Mouse (Mus musculus): Measurements from ENCODE around the gene Ndufaf8. TPM values are rescaled to one million over a fixed set of nuclear protein-coding genes. Genes with fewer than 3 reads are reported as not detected.

The Ndufaf8 gene
- polyA plus RNA-seq, 1 experiment = 50.7 TPM

GRCm38 (mm10) chr11:120122126-120122525 lies 23.4 kb downstream of the Ndufaf8 start:
- 8% methylated on average over 12 of the region's 12 CpGs for WGBS
- Histone ChIP-seq H3K27me3 (ENCODE audit: control insufficient read depth, insufficient read depth, low read length) (no peaks in the 10 kb centered on the region), H3K27ac (ENCODE audit: insufficient read depth, low read length) (no peak overlapping the region), H3K4me1 (ENCODE audit: control insufficient read depth, insufficient read depth, low read length) (peaks cover 31% of the 10 kb centered on the region), H3K4me3 (replicated peaks; ENCODE audit: insufficient read depth, low read depth, low read length) (no peak overlapping the region)
- peak in 1 of 2 experiments; percentile 44 for DNase-seq
- TF ChIP-seq CTCF (IDR thresholded peaks at IDR 0.05; ENCODE audit: borderline replicate concordance, insufficient read depth, low read depth, low read length) (no peak), POLR2A (IDR thresholded peaks at IDR 0.05; ENCODE audit: borderline replicate concordance, insufficient read depth, low read length) (no peak)

DNA sequence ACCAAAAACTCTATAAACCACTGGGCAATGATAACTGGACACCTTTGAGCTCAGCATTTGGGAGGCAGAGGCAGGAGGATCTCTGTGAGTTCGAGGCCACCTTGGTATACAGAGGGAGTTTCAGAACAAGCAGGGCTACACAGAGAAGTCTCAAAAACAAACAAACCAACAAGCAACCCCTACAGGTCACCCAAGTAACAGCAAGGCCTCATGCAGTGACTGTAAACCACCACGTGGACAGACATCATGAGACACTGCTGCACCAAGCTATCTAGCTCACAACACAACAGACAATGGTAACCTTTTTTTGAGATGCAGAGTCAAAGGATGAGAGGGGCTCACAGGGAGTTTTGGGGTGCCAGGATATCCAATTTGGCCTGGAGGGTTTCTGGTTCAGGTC lies 28.1 kb downstream of the Ndufaf8 start:
- DNase-seq = no peak
- no peak for TF ChIP-seq CTCF (IDR thresholded peaks at IDR 0.05; ENCODE audit: borderline replicate concordance, insufficient read depth, low read depth, low read length)
- no peak for TF ChIP-seq POLR2A (IDR thresholded peaks at IDR 0.05; ENCODE audit: borderline replicate concordance, insufficient read depth, low read length)
- 84% methylated on average over 2 of the region's 2 CpGs for WGBS
- Histone ChIP-seq H3K4me1 (ENCODE audit: control insufficient read depth, insufficient read depth, low read length) (peaks cover 7% of the 10 kb centered on the region), H3K27me3 (ENCODE audit: control insufficient read depth, insufficient read depth, low read length) (no peaks in the 10 kb centered on the region), H3K27ac (ENCODE audit: insufficient read depth, low read length) (no peak overlapping the region), H3K4me3 (replicated peaks; ENCODE audit: insufficient read depth, low read depth, low read length) (no peak overlapping the region)

DNA sequence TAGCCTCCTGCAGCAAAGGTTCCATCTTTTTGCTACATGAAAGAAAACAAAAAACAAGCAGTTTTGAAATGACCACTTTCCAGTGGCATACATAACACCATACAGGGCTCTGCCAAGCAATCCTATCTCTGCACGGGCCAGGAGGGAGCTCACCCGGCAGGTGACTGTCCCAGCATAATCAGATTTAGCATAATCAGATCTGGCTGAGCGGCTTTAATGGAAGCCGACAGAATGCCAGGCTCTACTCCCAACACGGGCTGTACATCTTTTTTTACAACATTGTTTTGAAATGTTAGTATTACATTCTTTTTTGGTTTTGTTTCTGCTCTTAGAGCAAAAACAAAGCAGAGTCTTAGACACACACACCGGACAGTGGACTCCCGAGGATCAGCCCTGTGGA lies 30.6 kb downstream of the Ndufaf8 start:
- TF ChIP-seq POLR2A (IDR thresholded peaks at IDR 0.05; ENCODE audit: borderline replicate concordance, insufficient read depth, low read length) (no peak), CTCF (IDR thresholded peaks at IDR 0.05; ENCODE audit: borderline replicate concordance, insufficient read depth, low read depth, low read length) (no peak)
- Histone ChIP-seq H3K27ac (ENCODE audit: insufficient read depth, low read length) (no peak overlapping the region), H3K4me1 (ENCODE audit: control insufficient read depth, insufficient read depth, low read length) (no peaks in the 10 kb centered on the region), H3K27me3 (ENCODE audit: control insufficient read depth, insufficient read depth, low read length) (no peaks in the 10 kb centered on the region), H3K4me3 (replicated peaks; ENCODE audit: insufficient read depth, low read depth, low read length) (no peak overlapping the region)
- 60% methylated on average over 7 of the region's 7 CpGs for WGBS
- no peak for DNase-seq

DNA sequence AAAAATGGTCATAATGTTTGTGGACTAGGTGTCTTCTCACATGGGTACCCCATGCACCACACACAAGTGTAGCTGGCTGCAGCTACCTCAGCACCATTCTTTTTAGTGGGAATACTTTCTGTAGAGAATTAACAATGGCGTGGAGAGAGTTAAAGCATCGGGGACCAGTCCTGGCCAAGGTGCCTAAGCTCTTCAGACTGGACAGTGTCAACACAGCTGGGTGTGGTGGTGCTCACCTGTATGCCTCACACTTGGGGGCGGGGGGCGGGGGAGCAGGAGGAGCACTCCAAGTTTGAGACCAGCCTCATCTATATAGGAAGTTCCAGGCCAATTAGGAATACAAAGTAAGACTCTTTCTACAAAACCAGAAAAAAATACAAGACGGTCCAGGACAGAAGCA lies 35.4 kb downstream of the Ndufaf8 start:
- Histone ChIP-seq H3K27ac (ENCODE audit: insufficient read depth, low read length) (no peak overlapping the region), H3K4me3 (replicated peaks; ENCODE audit: insufficient read depth, low read depth, low read length) (no peak overlapping the region), H3K27me3 (ENCODE audit: control insufficient read depth, insufficient read depth, low read length) (no peaks in the 10 kb centered on the region), H3K4me1 (ENCODE audit: control insufficient read depth, insufficient read depth, low read length) (peaks cover 7% of the 10 kb centered on the region)
- WGBS = 96% methylated on average over 5 of the region's 5 CpGs
- DNase-seq = no peak
- TF ChIP-seq POLR2A (IDR thresholded peaks at IDR 0.05; ENCODE audit: borderline replicate concordance, insufficient read depth, low read length) = no peak
- TF ChIP-seq CTCF (IDR thresholded peaks at IDR 0.05; ENCODE audit: borderline replicate concordance, insufficient read depth, low read depth, low read length) = no peak

DNA sequence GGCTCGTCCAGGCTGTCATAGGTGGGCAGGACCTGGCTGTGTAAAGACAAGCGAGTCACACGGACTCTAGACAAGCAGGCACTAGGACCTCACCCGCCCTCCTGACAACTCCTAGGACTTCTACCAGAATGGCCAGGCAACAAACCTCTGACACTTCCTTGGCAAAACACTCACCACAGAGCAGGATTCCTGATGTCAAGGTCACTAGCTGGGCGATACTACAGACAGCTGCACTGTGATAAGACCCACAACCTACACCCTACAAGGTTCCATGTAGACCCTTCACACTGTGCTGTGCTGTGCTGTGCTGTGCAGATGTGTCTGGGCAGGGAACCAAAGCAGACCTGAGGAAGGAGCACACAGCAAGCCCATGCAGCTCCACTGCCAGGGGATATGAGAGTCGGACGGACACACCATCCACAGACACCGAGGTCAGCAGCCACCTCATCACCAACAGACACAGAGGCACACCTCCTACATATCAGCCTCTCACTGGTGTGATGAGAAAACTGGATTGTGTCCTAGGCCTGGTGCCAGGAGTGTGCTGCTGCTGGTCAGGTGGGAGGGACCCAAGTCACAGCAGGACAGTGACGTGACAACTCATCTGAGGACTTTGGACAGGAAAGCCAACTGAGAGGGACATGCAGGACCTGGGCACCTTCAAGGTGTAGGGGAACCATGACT lies 36.3 kb downstream of the Ndufaf8 start:
- no peak overlapping the region for H3K4me3 ChIP-seq (replicated peaks; ENCODE audit: insufficient read depth, low read depth, low read length)
- peaks cover 10% of the 10 kb centered on the region for H3K4me1 ChIP-seq (ENCODE audit: control insufficient read depth, insufficient read depth, low read length)
- WGBS = 87% methylated on average over 9 of the region's 9 CpGs
- no peak overlapping the region for H3K27ac ChIP-seq (ENCODE audit: insufficient read depth, low read length)
- no peak for DNase-seq
- TF ChIP-seq CTCF (IDR thresholded peaks at IDR 0.05; ENCODE audit: borderline replicate concordance, insufficient read depth, low read depth, low read length) = no peak
- TF ChIP-seq POLR2A (IDR thresholded peaks at IDR 0.05; ENCODE audit: borderline replicate concordance, insufficient read depth, low read length) = no peak
- no peaks in the 10 kb centered on the region for H3K27me3 ChIP-seq (ENCODE audit: control insufficient read depth, insufficient read depth, low read length)

GRCm38 (mm10) chr11:120136195-120136594 lies 37.5 kb downstream of the Ndufaf8 start:
- no peak for TF ChIP-seq POLR2A (IDR thresholded peaks at IDR 0.05; ENCODE audit: borderline replicate concordance, insufficient read depth, low read length)
- TF ChIP-seq CTCF (IDR thresholded peaks at IDR 0.05; ENCODE audit: borderline replicate concordance, insufficient read depth, low read depth, low read length) = no peak
- no peak for DNase-seq
- Histone ChIP-seq H3K4me3 (replicated peaks; ENCODE audit: insufficient read depth, low read depth, low read length) (no peak overlapping the region), H3K4me1 (ENCODE audit: control insufficient read depth, insufficient read depth, low read length) (peaks cover 10% of the 10 kb centered on the region), H3K27ac (ENCODE audit: insufficient read depth, low read length) (no peak overlapping the region), H3K27me3 (ENCODE audit: control insufficient read depth, insufficient read depth, low read length) (no peaks in the 10 kb centered on the region)
- WGBS = 50% methylated on average over 8 of the region's 8 CpGs

DNA sequence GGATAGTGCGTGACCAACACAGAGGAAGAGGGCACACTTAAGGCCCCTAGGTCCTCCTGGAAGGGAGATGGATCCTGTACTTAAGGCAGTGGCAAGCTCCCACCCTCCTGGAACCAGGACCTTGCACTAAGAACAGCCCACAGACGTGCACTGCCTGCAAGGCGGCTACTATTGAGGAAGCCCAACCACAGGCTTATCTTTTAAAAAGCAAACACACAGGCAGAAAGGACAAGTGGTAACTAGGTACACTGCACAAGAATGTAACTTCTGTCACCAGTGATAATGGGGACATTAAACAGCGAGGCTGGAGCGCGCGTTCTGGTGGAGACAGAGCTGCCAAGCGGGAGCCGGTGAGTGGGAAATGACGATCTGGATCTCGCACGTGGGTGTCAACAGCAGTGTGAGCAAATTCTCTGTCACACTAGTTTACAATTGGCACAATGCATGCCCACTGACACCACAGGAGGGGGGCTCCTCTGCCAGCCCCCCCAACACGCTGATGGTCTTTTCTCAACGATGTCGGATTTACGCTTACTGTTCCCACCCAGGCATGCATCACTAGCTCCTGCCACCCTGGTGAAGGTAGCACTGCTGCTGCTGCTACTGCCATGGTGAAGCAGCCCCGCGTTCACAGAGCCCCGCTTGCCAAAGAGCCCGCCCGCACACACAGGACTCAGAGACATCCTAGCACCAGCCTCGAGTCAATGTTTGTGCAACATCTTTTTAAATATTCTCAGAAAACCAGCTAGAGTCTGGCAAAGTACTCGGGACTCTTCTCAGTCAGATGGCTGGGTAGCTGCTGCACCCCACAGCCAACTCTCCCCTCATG lies 38.3 kb downstream of the Ndufaf8 start:
- no peak for DNase-seq
- H3K4me3 ChIP-seq (replicated peaks; ENCODE audit: insufficient read depth, low read depth, low read length) = no peak overlapping the region
- H3K27ac ChIP-seq (ENCODE audit: insufficient read depth, low read length) = no peak overlapping the region
- no peaks in the 10 kb centered on the region for H3K27me3 ChIP-seq (ENCODE audit: control insufficient read depth, insufficient read depth, low read length)
- peaks cover 10% of the 10 kb centered on the region for H3K4me1 ChIP-seq (ENCODE audit: control insufficient read depth, insufficient read depth, low read length)
- 62% methylated on average over 23 of the region's 23 CpGs for WGBS
- TF ChIP-seq CTCF (IDR thresholded peaks at IDR 0.05; ENCODE audit: borderline replicate concordance, insufficient read depth, low read depth, low read length) = no peak
- TF ChIP-seq POLR2A (IDR thresholded peaks at IDR 0.05; ENCODE audit: borderline replicate concordance, insufficient read depth, low read length) = no peak

DNA sequence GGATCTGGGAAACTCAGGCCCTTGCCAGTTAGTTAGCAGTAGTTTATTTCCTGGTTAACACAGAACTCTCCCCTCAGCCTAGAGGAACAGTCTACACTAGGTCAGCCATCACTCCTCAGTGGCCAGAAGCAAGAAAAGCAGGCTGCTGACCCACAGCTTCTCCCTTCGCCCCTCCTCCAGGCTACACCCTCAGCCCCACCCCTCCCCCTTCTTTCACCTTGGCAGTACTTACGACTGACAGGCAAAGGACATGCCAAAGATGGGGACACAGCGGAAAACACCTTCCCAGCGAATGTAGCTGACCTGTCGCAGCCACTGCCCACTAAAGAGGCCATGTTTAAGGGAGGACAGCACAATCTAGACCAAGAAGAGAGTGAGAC lies 38.9 kb downstream of the Ndufaf8 start:
- no peak overlapping the region for H3K4me3 ChIP-seq (replicated peaks; ENCODE audit: insufficient read depth, low read depth, low read length)
- TF ChIP-seq POLR2A (IDR thresholded peaks at IDR 0.05; ENCODE audit: borderline replicate concordance, insufficient read depth, low read length) (no peak), CTCF (IDR thresholded peaks at IDR 0.05; ENCODE audit: borderline replicate concordance, insufficient read depth, low read depth, low read length) (no peak)
- DNase-seq = no peak
- no peak overlapping the region for H3K27ac ChIP-seq (ENCODE audit: insufficient read depth, low read length)
- 59% methylated on average over 5 of the region's 5 CpGs for WGBS
- H3K27me3 ChIP-seq (ENCODE audit: control insufficient read depth, insufficient read depth, low read length) = no peaks in the 10 kb centered on the region
- H3K4me1 ChIP-seq (ENCODE audit: control insufficient read depth, insufficient read depth, low read length) = peaks cover 12% of the 10 kb centered on the region
